Mouse (Mus musculus) mouse trophoblast stem cell (cell line): ENCODE results near the gene Prss30.

Experiments
- in situ Hi-C, 2 experiments: fragments of 300-500 bp; cut with MseI, MboI; formaldehyde crosslinking; loops; 2 replicates in 1 of 2; 3 replicates in 1 of 2; pipeline ENCODE4 v1.15.1; 2025

Gene Prss30

DNA sequence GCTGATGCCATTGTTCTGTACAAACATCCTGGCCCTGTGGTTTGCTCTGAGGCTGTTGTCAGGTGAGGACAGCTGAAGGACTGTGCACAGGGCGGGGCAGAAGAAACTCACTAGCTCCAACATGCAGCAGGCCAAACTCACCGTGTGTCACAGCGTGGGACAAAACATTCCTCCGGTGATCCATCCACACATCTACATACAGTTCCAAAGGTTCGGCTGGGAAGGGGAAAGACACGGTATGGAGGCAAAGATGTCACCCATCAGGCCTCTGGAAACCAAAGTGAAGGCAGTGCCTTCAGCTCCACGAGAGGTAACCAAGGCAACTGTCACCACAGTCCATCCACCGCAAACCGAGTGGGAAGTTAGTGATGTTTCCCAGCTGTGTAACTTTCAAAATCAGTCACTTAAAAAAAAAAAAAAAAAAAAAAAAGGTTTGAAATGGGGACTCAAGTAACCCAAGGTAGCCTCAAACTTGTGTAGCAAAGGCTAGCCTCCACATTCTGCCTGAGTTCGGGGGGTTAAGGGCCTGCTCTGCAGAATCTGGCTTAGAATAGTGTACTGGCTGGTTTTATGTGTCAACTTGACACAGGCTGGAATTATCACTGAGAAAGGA, at the start of gene Prss30:
Gene Prss30, minus strand, starts transcription at position 270 of the 613 bp plus-strand sequence.
- in situ Hi-C loops = no loop called here

DNA sequence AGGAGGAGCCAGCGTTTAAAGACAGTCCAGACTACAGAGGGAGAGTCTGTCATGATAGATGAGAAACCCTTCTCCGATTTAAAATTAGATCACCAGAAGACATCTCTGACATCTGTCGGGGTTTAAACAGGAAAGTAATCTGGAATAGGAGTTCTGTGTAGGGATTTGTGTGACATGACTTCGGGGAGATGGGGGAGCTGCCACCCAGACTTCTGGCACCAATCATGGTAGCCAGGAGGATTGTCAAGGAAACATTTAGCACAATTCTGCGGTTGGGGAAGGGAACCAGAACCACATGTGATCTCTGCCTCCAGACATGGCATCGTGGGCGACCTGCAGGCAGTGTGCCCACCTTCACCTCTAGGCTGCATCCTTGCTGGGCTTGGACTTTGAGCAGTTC, 49.1 kb upstream of the Prss30 start:
- in situ Hi-C loops = no loop called here

DNA sequence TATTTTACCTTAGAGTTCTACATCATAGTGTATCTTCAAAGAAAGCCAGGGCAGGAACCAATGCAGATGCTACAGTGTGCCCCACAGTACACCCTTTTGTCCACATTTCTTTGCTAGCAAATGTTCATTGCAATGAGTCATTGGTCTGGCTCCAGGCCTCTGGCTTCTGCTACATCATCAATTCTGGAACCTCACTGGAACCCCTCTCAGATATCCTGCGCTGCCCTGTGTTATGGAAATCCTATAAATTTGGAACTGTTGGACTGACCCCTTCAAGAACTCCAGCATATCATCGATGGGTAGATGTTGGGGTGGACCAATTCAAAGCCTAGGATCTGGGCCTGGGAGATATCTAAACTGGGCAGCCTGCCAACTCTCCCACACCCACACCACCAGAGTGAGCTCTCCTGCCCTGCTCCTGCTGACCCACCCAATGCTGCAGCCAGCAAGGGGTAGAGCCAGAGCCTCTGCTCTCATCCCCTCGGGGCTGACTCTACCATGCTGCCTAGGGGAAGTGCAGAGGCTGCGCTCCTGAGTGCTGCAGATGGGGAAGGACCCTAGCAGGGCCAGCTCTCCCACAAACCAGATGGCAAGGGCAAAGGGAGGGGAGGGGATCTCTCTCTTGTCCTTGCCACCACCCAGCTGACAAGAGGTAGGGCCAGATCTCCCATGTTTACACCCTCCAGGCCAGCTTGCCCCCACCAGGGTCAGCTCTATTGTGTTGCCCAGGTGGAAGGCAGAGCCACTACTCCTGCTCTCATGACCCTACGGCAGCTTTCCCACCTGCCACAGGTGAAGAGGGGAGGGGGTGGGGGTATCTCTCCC, 41.2 kb upstream of the Prss30 start:
- in situ Hi-C loops = no loop called here

DNA sequence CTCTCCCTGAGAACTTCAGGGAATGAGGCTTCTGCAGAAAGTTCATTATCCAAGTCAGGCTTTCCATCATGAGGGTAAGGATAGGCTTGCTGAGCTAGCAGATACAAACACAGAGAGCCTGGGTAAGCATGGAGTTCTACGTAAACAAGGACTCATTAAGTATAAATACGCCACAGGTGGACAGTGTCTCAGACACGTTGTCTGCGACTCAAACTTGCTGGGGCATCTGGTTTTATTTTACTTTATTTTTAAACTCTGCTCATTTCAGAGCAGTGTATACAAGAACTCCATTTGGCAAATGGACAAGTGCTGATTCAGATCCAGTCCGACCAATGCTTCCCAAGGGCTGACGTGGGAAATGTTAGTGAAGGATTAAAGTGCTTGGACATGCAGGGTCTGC, 40.3 kb upstream of the Prss30 start:
- in situ Hi-C loops = no loop called here

DNA sequence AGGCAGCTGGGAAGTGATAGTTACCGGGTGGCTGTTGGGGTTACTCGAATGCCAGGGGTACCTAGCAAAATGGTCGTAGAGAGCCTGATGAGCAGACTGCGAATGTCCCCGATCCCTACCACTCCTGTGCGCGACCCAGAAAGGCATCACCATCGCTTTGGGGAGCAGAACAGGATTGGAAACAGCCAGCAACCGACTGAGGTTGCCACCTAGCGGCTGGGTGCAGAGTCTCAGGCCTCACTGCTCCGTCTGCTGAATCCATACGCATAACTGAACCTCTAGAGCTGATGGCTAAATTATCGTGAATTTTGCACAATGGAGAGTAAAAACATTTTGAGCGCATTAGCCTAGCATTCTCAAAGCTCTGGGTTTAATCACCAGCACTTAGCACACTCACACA, 35.4 kb upstream of the Prss30 start:
- in situ Hi-C loops = no loop called here

DNA sequence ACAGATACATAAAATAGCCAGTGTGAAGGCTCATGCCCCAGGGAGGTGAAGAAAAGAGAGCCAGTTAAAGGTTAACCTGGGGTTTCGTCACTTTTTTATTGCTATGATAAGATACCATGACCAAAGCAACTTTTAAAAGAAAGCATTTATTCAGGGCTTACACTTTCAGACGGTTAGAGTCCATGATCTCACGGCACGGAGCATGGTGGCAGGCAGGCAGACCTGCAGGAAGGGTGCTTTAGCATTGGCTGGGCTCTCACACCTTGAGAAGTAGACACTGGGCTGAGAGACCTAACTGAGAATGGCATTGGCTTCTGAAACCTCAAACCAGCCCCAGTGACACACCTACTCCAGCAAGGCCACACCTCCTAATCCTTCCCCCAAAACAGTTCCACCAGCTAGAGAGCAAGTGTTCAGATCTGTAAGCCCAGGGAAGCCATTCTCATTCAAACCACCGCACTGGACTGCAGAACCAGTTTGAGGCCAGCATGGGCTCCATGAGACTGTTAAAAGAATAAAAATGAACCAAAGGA, 34.1 kb upstream of the Prss30 start:
- in situ Hi-C loops = no loop called here

DNA sequence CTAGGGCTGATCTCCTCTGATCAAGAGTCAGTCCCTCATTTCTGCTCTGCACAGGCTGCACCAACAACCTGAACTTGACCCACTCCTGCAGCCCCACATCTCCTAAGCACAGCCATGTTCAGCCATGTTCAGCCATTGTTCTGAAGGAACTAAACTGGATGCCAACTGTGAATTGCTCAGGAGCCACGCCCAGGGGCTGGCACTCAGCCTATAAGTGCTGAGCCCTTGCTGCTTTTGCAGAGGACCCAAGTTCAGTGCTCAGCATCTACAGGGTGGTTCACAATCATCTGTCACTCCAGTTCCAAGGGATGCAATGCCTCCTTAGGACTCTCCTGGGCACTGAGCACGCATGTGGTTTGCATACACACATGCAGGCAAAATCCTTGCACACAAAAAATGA, 32.6 kb upstream of the Prss30 start:
- in situ Hi-C loops = no loop called here

DNA sequence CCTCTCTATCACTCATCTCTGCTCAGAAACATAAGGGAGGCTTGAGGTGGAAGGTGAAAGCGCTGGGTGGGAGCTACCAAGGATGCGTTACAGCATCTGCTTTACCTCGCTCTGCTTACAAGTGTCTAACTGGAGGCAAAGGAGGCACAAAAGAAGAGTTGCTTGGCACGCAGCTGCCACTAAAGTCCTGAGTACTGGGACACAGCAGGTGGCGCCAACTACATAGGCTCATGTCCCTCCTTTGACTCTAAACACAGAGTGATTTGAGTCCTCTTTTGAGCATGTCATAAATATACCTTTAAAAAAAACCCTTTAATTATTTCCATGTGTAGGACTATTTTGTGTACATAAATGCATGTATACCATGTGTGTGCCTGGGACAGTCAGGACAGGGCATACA, 29.3 kb upstream of the Prss30 start:
- in situ Hi-C loops = no loop called here

DNA sequence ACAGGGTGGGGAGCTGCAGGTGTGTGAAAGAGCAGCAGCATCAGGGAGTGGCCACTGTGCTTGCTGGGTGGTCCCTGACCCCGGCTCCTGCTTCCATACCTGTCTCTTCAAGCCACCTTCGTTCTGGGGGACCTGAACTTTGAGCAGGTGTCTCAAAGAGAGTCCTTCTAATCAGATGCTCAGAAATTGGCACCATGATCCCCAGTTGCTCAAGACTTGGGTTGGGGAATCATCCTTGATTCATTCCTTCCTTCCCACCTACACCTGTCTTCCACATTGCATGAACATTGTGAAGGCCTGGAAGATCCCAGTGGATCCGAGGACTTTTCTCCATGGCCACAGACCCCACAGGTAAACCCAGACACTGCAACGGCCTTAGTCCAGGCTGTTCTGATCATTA, 27.7 kb upstream of the Prss30 start:
- in situ Hi-C loops = no loop called here

DNA sequence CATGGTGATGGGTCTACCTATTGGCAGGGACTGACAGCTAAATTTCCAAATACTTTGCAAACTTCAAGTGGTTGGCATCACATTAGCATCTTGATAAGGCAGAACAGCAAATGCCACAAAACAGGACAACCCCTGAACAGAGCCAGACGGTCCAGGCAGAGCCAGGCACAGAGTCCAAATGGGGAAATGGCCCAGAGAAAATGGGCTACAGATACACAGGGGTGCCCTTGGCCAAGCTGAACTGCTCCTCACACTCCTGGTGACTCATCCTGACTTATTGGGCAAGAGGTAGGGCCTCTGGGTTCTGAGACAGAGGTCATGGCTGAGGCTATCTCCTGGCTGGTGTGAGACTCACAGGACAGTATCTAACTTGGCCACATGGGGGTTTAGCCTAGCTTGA, 27.0 kb upstream of the Prss30 start:
- in situ Hi-C loops = no loop called here

DNA sequence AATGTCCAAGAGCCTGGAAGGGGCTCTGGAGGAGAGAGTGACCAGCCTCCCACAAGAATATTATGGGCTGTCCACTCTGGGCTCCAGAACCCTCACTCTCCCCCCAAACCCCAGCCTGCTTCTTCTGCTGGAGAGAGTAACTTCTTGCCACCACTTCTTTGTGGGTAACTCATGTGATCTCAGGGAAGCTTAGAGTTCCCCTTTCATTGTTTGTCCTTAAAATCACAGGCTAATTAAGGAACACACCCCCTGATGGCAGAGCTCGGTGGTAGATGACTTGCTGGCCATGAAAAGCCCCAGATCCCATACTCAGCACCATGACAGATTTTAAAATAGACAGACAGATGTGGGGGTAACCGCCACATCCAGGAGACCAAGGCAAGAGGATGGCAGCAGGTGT, 26.6 kb upstream of the Prss30 start:
- in situ Hi-C loops = no loop called here

DNA sequence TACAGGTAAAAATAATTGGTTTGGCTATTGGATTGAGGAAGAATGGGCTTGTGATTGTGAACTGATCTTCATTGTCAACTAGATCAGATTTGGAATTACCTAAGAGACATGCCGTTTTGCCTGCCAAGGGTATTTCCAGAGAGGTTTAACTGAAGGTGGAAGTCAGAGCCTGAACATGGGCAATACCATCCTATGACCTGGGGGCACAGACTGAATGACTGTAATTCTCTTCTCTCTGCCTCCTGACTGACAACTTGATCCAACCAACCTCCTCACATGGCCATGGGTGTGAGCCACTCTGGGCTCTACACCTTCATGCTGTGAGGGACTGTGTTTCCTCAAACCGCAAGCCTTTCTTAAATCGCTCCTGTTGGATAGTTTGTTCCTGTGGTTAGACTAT, 24.7 kb upstream of the Prss30 start:
- in situ Hi-C loops = no loop called here

DNA sequence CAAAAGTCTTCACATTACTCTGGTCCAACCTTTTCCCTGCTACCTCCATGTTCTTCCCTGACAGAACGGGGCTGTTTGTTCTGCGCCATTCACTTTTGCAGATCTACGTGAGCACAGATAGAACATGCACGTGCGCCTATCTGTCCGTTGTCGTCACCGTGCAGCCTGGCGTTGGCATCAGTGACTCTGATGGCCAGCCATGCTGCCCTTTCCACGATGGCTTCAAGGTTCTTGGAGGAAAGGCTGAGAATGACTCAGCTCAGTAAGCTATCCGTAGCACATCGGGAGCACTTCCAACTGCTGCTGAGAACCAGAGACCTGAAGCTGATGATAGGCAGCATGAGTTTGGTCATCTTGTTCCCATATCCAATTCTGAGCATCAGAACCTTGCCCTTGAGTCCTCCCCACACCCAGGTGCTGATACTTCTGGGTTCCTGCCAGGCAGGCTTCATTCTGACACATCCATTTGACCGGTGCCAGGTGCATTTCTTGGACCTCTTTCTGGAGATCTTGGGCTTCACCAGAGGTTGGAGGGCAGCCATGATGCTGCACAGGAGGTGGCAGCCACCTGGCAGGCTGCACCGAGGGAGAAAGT, 23.8 kb upstream of the Prss30 start:
- in situ Hi-C loops = no loop called here

DNA sequence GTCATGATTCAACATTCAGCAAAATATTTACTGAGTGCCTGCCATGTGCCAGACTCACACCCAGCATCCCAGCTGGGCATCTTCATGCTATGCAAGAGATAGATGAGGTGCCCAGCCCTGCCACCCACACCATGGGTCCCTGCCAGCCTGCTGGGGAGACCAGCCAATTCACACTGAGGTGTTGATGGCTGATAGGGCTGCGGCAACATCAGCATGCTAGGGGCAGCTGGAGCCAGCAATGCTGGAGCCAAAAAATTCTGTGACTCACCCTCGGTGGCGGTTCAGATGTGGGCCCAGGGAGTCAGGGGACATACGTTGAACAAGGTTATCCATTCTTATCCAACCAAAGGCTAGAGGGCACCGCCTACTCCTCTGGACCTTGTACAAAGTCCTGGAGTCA, 20.0 kb upstream of the Prss30 start:
- in situ Hi-C loops = no loop called here

DNA sequence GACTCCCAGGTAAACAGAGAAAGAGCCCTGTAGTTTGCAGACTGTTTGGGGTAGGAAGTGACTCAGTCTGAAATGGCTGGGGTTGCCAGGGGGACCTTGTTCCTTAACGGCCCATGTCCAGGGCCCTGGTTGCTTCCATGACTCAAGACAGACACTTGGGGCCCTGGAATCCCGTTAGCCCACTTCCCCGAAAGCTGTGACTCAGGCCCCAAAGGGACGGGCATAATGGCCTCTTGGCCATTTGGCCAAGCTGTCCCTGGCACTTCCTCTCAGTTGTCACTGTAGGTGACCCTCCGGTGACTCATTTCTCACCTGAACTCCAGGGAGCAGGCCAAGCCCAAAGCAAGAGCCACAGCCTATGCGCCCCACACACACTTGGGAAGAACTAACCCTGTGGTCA, 18.0 kb upstream of the Prss30 start:
- in situ Hi-C loops = no loop called here

DNA sequence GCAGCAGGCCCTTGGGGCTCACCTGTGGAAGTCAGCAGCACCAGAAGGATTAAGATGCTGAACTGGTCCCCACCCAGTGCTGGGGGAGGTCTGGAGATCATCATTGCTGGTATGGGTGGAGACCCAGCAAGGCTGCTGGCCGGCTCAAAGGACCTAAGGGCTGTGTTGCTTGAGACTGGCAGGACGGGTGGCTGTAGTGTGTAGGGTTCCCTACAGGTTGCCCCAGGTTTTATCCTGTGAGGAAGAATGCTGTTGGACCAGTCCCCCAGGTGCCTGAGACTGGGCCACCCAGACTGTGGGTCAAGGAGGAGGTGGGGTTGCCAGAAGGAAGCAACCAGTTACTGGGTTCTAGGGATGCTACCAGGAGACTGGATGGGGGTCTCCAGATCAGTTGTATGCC, 17.5 kb upstream of the Prss30 start, which contains the start of gene Prss22:
Gene Prss22, minus strand, starts transcription at position 200 of the 400 bp plus-strand sequence.
- in situ Hi-C loops = no loop called here

DNA sequence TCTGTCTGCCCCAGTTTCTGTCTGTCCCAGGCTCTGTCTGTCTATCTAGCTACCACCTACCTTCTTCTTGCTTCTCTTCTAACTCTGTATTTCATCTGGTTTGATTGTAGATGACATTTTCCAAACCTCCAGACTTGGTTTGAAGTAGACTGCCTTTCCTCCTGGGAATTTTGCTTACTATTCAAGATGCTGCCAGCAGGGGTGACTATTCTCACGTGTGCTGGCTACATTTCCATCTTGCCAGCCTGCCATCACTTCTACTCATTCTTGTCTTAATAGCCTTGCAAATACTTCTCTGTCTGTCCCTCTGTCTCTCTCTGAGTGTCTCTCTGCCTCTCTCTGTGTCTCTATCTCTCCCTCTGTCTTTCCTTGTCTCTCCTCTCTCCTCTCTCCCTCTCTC, 15.1 kb upstream of the Prss30 start:
- in situ Hi-C loops = no loop called here

DNA sequence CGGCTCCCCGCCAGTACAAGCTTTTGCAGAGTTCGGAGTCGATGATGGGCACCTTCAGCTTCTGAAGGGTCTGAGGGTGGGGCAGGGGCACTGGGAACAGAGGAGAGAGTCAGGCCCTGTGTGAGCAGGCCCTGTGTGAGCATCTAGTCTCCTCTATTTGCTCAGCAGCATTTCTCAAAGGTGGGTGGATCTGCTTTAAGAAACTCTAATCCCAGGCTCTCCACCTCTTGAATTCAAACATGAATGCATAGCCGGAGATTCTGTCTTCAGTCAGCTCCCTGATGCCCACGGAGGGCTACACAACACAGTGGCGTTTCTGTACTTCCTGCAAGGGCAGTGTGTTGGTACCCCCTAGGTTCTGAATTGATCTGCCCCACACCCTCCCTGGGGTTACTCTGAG, 14.3 kb upstream of the Prss30 start:
- in situ Hi-C loops = no loop called here

DNA sequence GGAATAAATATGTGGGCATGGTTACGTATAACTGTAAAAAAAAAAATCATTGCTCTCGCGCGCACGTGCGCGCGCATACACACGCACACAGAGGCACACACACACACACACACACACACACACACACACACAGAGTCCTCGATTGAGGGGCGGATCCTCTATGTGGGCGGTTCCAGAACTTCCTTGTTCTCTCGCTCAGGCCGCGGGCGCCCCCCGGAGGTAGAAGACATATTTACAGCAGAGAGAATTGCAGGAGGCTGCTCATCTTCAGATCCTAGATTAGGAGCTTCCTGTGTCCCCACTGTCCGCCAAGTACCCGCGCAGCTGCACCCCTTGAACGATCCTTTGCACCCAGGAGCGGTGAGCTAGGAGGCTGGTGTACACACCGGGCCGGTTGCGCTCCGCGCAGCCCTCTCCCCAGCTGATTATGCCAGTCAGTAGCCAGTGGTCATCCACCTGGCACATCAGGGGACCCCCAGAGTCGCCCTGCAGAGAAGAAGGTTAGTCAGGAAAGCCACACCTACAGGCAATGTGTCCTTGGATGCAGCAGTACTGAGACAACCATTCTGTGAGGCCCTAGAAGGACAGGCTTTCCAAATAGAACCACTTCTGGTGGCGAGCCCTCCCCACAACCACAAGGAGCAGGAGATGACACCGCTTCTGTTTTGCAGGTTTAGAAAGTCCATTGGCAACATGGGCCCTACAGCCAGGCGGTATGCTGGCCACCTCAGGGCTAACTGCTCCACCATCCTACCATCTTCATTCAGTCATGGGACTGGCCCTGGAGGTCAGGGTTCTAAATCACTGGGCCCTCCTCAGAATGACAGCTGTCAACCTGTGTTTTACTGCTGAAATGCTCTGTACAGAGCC, 13.4 kb upstream of the Prss30 start:
- in situ Hi-C loops = no loop called here

DNA sequence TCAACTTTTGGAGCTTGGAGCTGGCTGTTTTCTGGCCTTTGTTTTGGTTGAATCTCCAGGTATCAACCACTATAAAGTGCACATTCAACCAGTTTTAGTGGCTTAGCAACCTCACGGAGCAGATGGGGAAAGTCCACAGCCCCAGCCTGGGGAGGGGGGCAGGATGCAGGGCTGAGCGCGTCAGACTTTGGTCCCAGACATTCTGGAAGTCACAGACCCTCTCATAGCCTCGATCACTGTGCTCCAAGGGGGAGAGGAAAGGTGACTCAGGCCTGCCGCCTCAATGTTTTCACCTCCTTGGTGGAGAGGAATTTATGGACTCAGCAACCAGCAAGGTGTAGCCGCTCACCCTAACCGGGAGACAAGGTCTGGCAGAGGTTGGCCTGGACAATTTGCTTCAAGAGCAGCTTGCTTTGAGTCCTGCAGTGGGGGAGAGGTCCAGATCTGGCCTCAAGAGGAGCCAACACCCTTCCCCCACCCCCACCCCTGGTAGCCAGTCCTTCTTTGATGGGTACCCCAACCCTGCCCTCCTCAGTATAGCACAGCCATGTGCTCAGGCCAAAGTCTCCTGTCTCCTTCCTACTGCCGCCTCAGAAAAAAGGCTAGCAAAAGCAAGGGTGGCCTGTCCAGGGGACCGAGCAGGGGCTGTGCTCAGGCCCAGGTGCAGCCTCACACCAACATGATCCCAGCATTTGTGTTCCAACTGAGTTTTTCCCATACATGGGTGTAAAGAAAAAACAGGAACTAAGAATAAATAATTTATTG, 12.6 kb upstream of the Prss30 start:
- in situ Hi-C loops = no loop called here

DNA sequence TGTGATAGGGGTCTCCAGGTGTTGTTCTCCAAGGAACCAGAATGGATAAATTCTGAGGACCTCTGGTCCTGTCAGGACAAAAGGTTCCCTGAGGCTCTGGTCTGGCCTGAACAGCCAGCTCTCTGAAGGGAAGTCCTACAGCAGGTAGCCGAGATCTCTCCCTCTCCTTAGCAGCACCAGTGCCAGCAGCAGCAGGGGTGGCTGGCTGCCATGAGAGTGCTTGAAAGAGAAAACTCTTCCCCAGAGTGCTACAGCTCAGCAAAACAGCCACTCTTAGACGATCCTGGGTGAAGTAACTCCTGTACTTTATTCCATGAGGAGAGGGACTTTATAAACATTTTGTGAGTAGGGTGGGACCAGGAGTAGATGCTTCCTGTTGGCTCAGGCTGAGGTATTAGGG, 9.4 kb upstream of the Prss30 start:
- in situ Hi-C loops = no loop called here
